Mouse (Mus musculus) heart, embryonic 14.5 days (tissue): ENCODE data around the gene Zfp786. TPM values are rescaled to one million over a fixed set of nuclear protein-coding genes. Genes with fewer than 3 reads are reported as not detected.

Source experiments
- ATAC-seq: fragments of 200-750 bp; cut with Nextera tagmentation; 2 replicates; pipeline ENCODE4 v1.8.0; 2017; ENCODE audit warnings: low read depth, moderate TSS enrichment; ENCODE audit not compliant: insufficient number of reproducible peaks, insufficient read depth, low FRiP score
- H3K27ac ChIP-seq, 2 experiments: fragments of 200-500 bp in 1 of 2; fragments of 300-500 bp in 1 of 2; sonication (generic) in 1 of 2; replicated peaks in 1 of 2; 2 replicates each; pipeline ENCODE4 v1.5.1; 2012 to 2014; ENCODE audit warnings: low read depth in 2 of 2, low read length in 2 of 2, control low read depth in 1 of 2, mild to moderate bottlenecking in 1 of 2, mixed read lengths in 1 of 2; ENCODE audit not compliant: control insufficient read depth in 1 of 2, insufficient read depth in 1 of 2
- H3K27me3 ChIP-seq: fragments of 300-500 bp; sonication (generic); 2 replicates; pipeline ENCODE4 v1.6.1; 2014; ENCODE audit warnings: mild to moderate bottlenecking, low read length, control low read depth; ENCODE audit not compliant: control insufficient read depth, insufficient read depth
- H3K36me3 ChIP-seq: fragments of 300-500 bp; sonication (generic); 2 replicates; pipeline ENCODE4 v1.6.1; 2014; ENCODE audit warnings: mild to moderate bottlenecking, control low read depth, low read length, mixed read lengths; ENCODE audit not compliant: control insufficient read depth, insufficient read depth
- H3K4me1 ChIP-seq, 2 experiments: fragments of 200-500 bp in 1 of 2; fragments of 300-500 bp in 1 of 2; sonication (generic) in 1 of 2; 2 replicates each; pipeline ENCODE4 v1.6.1; 2012 to 2014; ENCODE audit warnings: low read length in 2 of 2, control low read depth in 1 of 2, mixed read lengths in 1 of 2; ENCODE audit not compliant: control insufficient read depth in 2 of 2, insufficient read depth in 2 of 2
- H3K4me2 ChIP-seq: fragments of 300-500 bp; sonication (generic); 2 replicates; pipeline ENCODE4 v1.6.1; 2014; ENCODE audit warnings: mild to moderate bottlenecking, low read length
- H3K4me3 ChIP-seq, 2 experiments: fragments of 200-500 bp in 1 of 2; fragments of 300-500 bp in 1 of 2; sonication (generic) in 1 of 2; 2 replicates each; pipeline ENCODE4 v1.5.1; 2012 to 2014; ENCODE audit warnings: low read length in 2 of 2, mild to moderate bottlenecking in 2 of 2, control low read depth in 1 of 2, low read depth in 1 of 2, moderate library complexity in 1 of 2; ENCODE audit not compliant: control insufficient read depth in 1 of 2, insufficient read depth in 1 of 2
- H3K9ac ChIP-seq: fragments of 300-500 bp; sonication (generic); 2 replicates; pipeline ENCODE4 v1.6.1; 2014; ENCODE audit warnings: mild to moderate bottlenecking, low read length
- H3K9me3 ChIP-seq: fragments of 300-500 bp; sonication (generic); 2 replicates; pipeline ENCODE4 v1.6.1; 2016; ENCODE audit warnings: low read length, control low read depth; ENCODE audit not compliant: control insufficient read depth
- WGBS: fragments of 180-500 bp; shearing (Covaris S2); extraction: QIAGEN DNeasy Blood & Tissue Kit; methylation state at CpG from one replicate; pipeline ENCODE4 v1.1.7; 2014; 5-methylcytosine and 5-hydroxymethylcytosine counted together
- polyA plus RNA-seq: library from polyadenylated mRNA; unstranded; fragments of >200 nt; fragmentation: Nextera tagmentation; extraction: Ambion mirVana; gene quantifications from 2 replicates; pipeline ENCODE4 v1.2.1, GENCODE M21; 2014

Zfp786 gene
- polyA plus RNA-seq, 1 experiment from 2014 or later, result 1.4 TPM

GRCm38 (mm10) chr6:47835984-47836521 is 5.4 kb upstream of the Zfp786 start:
- H3K27me3 ChIP-seq, result 0 out of 2 replicates have a peak, but pooled peaks cover 4% of the 10 kb centered on the region
- H3K4me2 ChIP-seq, result peak overlapping the region; percentile 79
- 0 out of 2 replicates have a peak, but pooled peaks cover 9% of the 10 kb centered on the region for H3K36me3 ChIP-seq
- no peaks in the 10 kb centered on the region for H3K9me3 ChIP-seq
- peak overlapping the region; percentile 95 for H3K9ac ChIP-seq
- ATAC-seq, result peak; percentile 38
- under 1% methylated on average over 49 of the region's 49 CpGs for WGBS
- peak overlapping the region; percentile 66 to 87 for H3K27ac ChIP-seq
- peaks cover 4 to 15% of the 10 kb centered on the region in 2 experiments; a peak in 3 of 4 replicates for H3K4me1 ChIP-seq
- peak overlapping the region; percentile 73 to 92 for H3K4me3 ChIP-seq

GRCm38 (mm10) chr6:47835482-47835983 is 4.9 kb upstream of the Zfp786 start, which contains the start of gene Zfp398:
TSS of gene Zfp398 (plus strand) at chr6:47835661.
- Histone ChIP-seq H3K4me3 (peak within 1 kb of the TSS; percentile 73 to 92), H3K27ac (peak within 1 kb of the TSS; percentile 66 to 87), H3K36me3 (0 out of 2 replicates have a peak, but pooled peaks cover 6% of the 10 kb centered on the region), H3K27me3 (0 out of 2 replicates have a peak, but pooled peaks cover 4% of the 10 kb centered on the region), H3K4me1 (peaks cover 4 to 17% of the 10 kb centered on the region in 2 experiments), H3K4me2 (peak within 1 kb of the TSS; percentile 79), H3K9me3 (no peaks in the 10 kb centered on the region), H3K9ac (peak within 1 kb of the TSS; percentile 95)
- 1% methylated on average over 52 of the region's 52 CpGs for WGBS
- peak; percentile 94 for ATAC-seq

GRCm38 (mm10) chr6:47832220-47832619 is 1.6 kb upstream of the Zfp786 start:
- H3K4me3 ChIP-seq, result no peak overlapping the region
- no peaks in the 10 kb centered on the region for H3K27me3 ChIP-seq
- no peak overlapping the region for H3K27ac ChIP-seq
- H3K4me1 ChIP-seq, result peaks cover 0 to 11% of the 10 kb centered on the region in 2 experiments; a peak in 3 of 4 replicates
- ATAC-seq, result no peak
- H3K9me3 ChIP-seq, result no peaks in the 10 kb centered on the region
- 79% methylated on average over 1 of the region's 1 CpGs for WGBS
- no peaks in the 10 kb centered on the region for H3K36me3 ChIP-seq
- no peak overlapping the region for H3K9ac ChIP-seq
- no peak overlapping the region for H3K4me2 ChIP-seq

GRCm38 (mm10) chr6:47828950-47829349 is 1.7 kb downstream of the Zfp786 start:
- 32% methylated on average over 1 of the region's 1 CpGs for WGBS
- Histone ChIP-seq H3K9me3 (no peaks in the 10 kb centered on the region), H3K4me2 (no peak overlapping the region), H3K36me3 (0 out of 2 replicates have a peak, but pooled peaks cover 4% of the 10 kb centered on the region), H3K9ac (no peak overlapping the region), H3K4me3 (no peak overlapping the region), H3K4me1 (peaks cover 0 to 4% of the 10 kb centered on the region in 2 experiments; a peak in 2 of 4 replicates), H3K27ac (no peak overlapping the region), H3K27me3 (no peaks in the 10 kb centered on the region)
- ATAC-seq, result no peak

GRCm38 (mm10) chr6:47827462-47827861 is 3.2 kb downstream of the Zfp786 start:
- Histone ChIP-seq H3K27me3 (no peaks in the 10 kb centered on the region), H3K9me3 (no peaks in the 10 kb centered on the region), H3K4me1 (peaks cover 0 to 4% of the 10 kb centered on the region in 2 experiments; a peak in 2 of 4 replicates), H3K4me2 (no peak overlapping the region), H3K9ac (no peak overlapping the region), H3K4me3 (no peak overlapping the region), H3K36me3 (0 out of 2 replicates have a peak, but pooled peaks cover 4% of the 10 kb centered on the region), H3K27ac (no peak overlapping the region)
- 90% methylated on average over 4 of the region's 4 CpGs for WGBS
- no peak for ATAC-seq

- Histone ChIP-seq H3K4me2 (no peak overlapping the region), H3K9ac (no peak overlapping the region), H3K36me3 (0 out of 2 replicates have a peak, but pooled peaks cover 10% of the 10 kb centered on the region), H3K27ac (no peak overlapping the region), H3K27me3 (no peaks in the 10 kb centered on the region), H3K9me3 (no peaks in the 10 kb centered on the region), H3K4me3 (no peak overlapping the region), H3K4me1 (no peaks in the 10 kb centered on the region)
- WGBS, result 61% methylated on average over 2 of the region's 2 CpGs
- no peak for ATAC-seq
Measured at GRCm38 (mm10) chr6:47824241-47824640, 6.4 kb downstream of the Zfp786 start.

GRCm38 (mm10) chr6:47821776-47822175 is 8.9 kb downstream of the Zfp786 start:
- Histone ChIP-seq H3K4me3 (no peak overlapping the region), H3K4me2 (no peak overlapping the region), H3K36me3 (0 out of 2 replicates have a peak, but pooled peaks cover 10% of the 10 kb centered on the region), H3K4me1 (no peaks in the 10 kb centered on the region), H3K9me3 (no peaks in the 10 kb centered on the region), H3K27ac (no peak overlapping the region), H3K27me3 (no peaks in the 10 kb centered on the region), H3K9ac (no peak overlapping the region)
- 84% methylated on average over 6 of the region's 6 CpGs for WGBS
- no peak for ATAC-seq
